In the genomic region with DNA sequence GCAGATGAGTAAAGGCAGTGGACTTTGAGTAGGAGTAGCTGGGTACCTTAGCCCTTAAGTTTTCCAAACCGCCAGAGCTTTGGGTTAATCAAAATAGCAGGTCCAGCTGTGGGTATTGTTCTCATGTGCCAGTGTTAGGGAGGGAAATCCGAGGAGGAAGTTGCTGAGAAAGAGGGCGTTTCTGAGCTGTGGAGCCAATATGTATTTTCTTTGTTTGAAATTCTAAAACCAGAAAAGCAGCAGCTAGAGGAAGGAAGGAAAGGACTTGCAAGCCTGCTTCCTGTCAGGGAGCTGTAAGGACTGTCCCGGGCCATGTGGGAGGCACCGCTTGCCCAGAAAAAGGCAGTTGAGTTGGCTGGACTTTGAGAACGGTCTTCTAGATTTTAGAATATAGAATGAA, we compare ENCODE assay signal across 8 mouse cellular contexts. TPM values are rescaled to one million over a fixed set of nuclear protein-coding genes. Genes with fewer than 3 reads are reported as not detected.
DNase-seq lines count a peak whose midpoint lies in the region; ATAC-seq and TF ChIP-seq lines count a peak whose summit lies in the region.

No protein-coding gene starts in this region.

- peak overlapping the region; percentile 10; the same call in 1 of the 2 replicates for H3K9ac ChIP-seq in forebrain, postnatal 0 days
- H3K9ac ChIP-seq in hindbrain, postnatal 0 days (replicated peaks; ENCODE audit: low read length), result 0 out of 2 replicates have a peak overlapping the region, but pooled peaks have one; percentile 33
- H3K9ac ChIP-seq in liver, embryonic 14.5 days (replicated peaks), result peak overlapping the region; percentile 93

- no peak for TF ChIP-seq CTCF in forebrain, postnatal 0 days (IDR thresholded peaks at IDR 0.05; ENCODE audit: low read depth)
- no peak for TF ChIP-seq CTCF in hindbrain, postnatal 0 days (IDR thresholded peaks at IDR 0.05; ENCODE audit: low read depth)
- TF ChIP-seq CTCF in liver, embryonic 14.5 days (IDR thresholded peaks at IDR 0.05; ENCODE audit: low read depth), result no peak

- DNase-seq in CD4-positive helper T cell, adult 2 months (ENCODE audit: low read depth, low spot score), result peak; percentile 55
- peak; percentile 25 for DNase-seq in adrenal gland, postnatal 25 days
- DNase-seq in forebrain, postnatal 0 days, result no peak
- no peak for DNase-seq in hindbrain, postnatal 0 days (ENCODE audit: low spot score)
- DNase-seq in liver, embryonic 14.5 days (ENCODE audit: low read depth in 3 of 3, low spot score in 3 of 3), result peak in 1 of 3 experiments; percentile 26
- peak; percentile 16 to 22 for DNase-seq in natural killer cell, adult 2 months (ENCODE audit: low spot score in 2 of 2)
- DNase-seq in layer of hippocampus, adult 8-10 months (ENCODE audit: low spot score in 2 of 2), result no peak
- DNase-seq in ovary, postnatal 36 days (ENCODE audit: low spot score), result no peak

- H3K4me2 ChIP-seq in forebrain, postnatal 0 days (ENCODE audit: low read depth), result peak overlapping the region; percentile 81
- H3K4me2 ChIP-seq in hindbrain, postnatal 0 days (ENCODE audit: low read depth, low read length), result peak overlapping the region; percentile 97
- peak overlapping the region; percentile 96 for H3K4me2 ChIP-seq in liver, embryonic 14.5 days (ENCODE audit: low read depth)

- no peaks in the 10 kb centered on the region for H3K27me3 ChIP-seq in forebrain, postnatal 0 days (ENCODE audit: insufficient read depth, low read length)
- H3K27me3 ChIP-seq in hindbrain, postnatal 0 days (ENCODE audit: insufficient read depth, low read length), result no peaks in the 10 kb centered on the region
- H3K27me3 ChIP-seq in liver, embryonic 14.5 days (ENCODE audit: control insufficient read depth, insufficient read depth, low read length), result no peaks in the 10 kb centered on the region

- no peaks in the 10 kb centered on the region for H3K36me3 ChIP-seq in forebrain, postnatal 0 days (ENCODE audit: insufficient read depth)
- no peaks in the 10 kb centered on the region for H3K36me3 ChIP-seq in hindbrain, postnatal 0 days (ENCODE audit: insufficient read depth, low read length)
- H3K36me3 ChIP-seq in liver, embryonic 14.5 days (replicated peaks; ENCODE audit: control insufficient read depth, insufficient read depth, low read depth), result no peaks in the 10 kb centered on the region

- H3K4me1 ChIP-seq in forebrain, postnatal 0 days (ENCODE audit: insufficient read depth), result 0 out of 2 replicates have a peak, but pooled peaks cover 11% of the 10 kb centered on the region
- H3K4me1 ChIP-seq in hindbrain, postnatal 0 days (ENCODE audit: insufficient read depth, low read length), result peaks cover 24% of the 10 kb centered on the region
- H3K4me1 ChIP-seq in liver, embryonic 14.5 days (replicated peaks; ENCODE audit: control insufficient read depth in 2 of 2, insufficient read depth in 2 of 2, low read length in 1 of 2), result peaks cover 14 to 16% of the 10 kb centered on the region in 2 experiments

- ATAC-seq in forebrain, postnatal 0 days, result no peak
- ATAC-seq in hindbrain, postnatal 0 days, result no peak
- no peak for ATAC-seq in liver, embryonic 14.5 days (ENCODE audit: insufficient read depth)

- peak overlapping the region; percentile 10; the same call in 1 of the 2 replicates for H3K27ac ChIP-seq in forebrain, postnatal 0 days (ENCODE audit: low read depth, low read length)
- H3K27ac ChIP-seq in hindbrain, postnatal 0 days, result peak overlapping the region; percentile 75
- peak overlapping the region; percentile 73 for H3K27ac ChIP-seq in liver, embryonic 14.5 days

- 22% methylated on average over 6 of the region's 6 CpGs for WGBS in forebrain, postnatal 0 days
- 15% methylated on average over 6 of the region's 6 CpGs for WGBS in hindbrain, postnatal 0 days
- WGBS in liver, embryonic 14.5 days (ENCODE audit: insufficient replicate concordance), result 4% methylated on average over 6 of the region's 6 CpGs

- H3K9me3 ChIP-seq in forebrain, postnatal 0 days (ENCODE audit: low read length), result no peaks in the 10 kb centered on the region
- H3K9me3 ChIP-seq in hindbrain, postnatal 0 days (ENCODE audit: low read length), result no peaks in the 10 kb centered on the region
- no peaks in the 10 kb centered on the region for H3K9me3 ChIP-seq in liver, embryonic 14.5 days (ENCODE audit: control insufficient read depth, low read length)

- no peak for TF ChIP-seq EP300 in liver, embryonic 14.5 days (IDR thresholded peaks at IDR 0.05; ENCODE audit: low read depth)

- H3K4me3 ChIP-seq in forebrain, postnatal 0 days (ENCODE audit: low read depth, low read length), result peak overlapping the region; percentile 94
- H3K4me3 ChIP-seq in hindbrain, postnatal 0 days (ENCODE audit: low read length), result peak overlapping the region; percentile 93
- peak overlapping the region; percentile 85 to 99; a peak in 3 of 4 replicates for H3K4me3 ChIP-seq in liver, embryonic 14.5 days (ENCODE audit: insufficient read depth in 1 of 2, low read depth in 2 of 2, low read length in 2 of 2)

RNA-seq across cellular contexts. Expression of a gene that starts 1.7 kb away (rescaled TPM):
- 107 and 137 TPM in 2 replicates for total RNA-seq in adrenal gland, postnatal 25 days (2021)
- 8.1 and 11.3 TPM in 2 replicates for total RNA-seq in forebrain, postnatal 0 days (2014; rRNA removed)
- polyA plus RNA-seq in forebrain, postnatal 0 days (2015; fragmentation: Nextera tagmentation; extraction: Ambion mirVana), result 15.7 and 24.1 TPM in 2 replicates
- 14.1 and 14.7 TPM in 2 replicates for total RNA-seq in hindbrain, postnatal 0 days (2014; rRNA removed)
- 27.5 and 32.3 TPM in 2 replicates for polyA plus RNA-seq in hindbrain, postnatal 0 days (2015; fragmentation: Nextera tagmentation; extraction: Ambion mirVana)
- 11.4 and 12.0 TPM in 2 replicates for polyA plus RNA-seq in liver, embryonic 14.5 days (2012; rRNA removed)
- 31.4 and 33.9 TPM in 2 replicates for polyA plus RNA-seq in liver, embryonic 14.5 days (2014; fragmentation: Nextera tagmentation; extraction: Ambion mirVana)
- total RNA-seq in layer of hippocampus, adult 8-10 months (2022), result 10 to 100 TPM; 35.7 to 48.2 (median 46.7) TPM

Comparison
In these comparisons a context has a peak if more than half of its experiments do, and no peak if none do; other contexts are left out.
1. DNase-seq: peak in CD4-positive helper T cell, adult 2 months (single experiment), adrenal gland, postnatal 25 days (single experiment) and natural killer cell, adult 2 months (2 of 2); none in forebrain, postnatal 0 days (single experiment), hindbrain, postnatal 0 days (single experiment), layer of hippocampus, adult 8-10 months (0 of 2) and ovary, postnatal 36 days (single experiment).
2. H3K27ac ChIP-seq: peak in every context shown above with its lines; median percentile 75 in hindbrain, postnatal 0 days; 73 in liver, embryonic 14.5 days; 10 in forebrain, postnatal 0 days.
3. H3K9ac ChIP-seq: peak in every context shown above with its lines; median percentile 93 in liver, embryonic 14.5 days; 33 in hindbrain, postnatal 0 days; 10 in forebrain, postnatal 0 days.
4. Peak in every context shown above with its lines, with median percentiles within 50 percentile points of each other: H3K4me2 ChIP-seq and H3K4me3 ChIP-seq.